Mouse (Mus musculus) liver, postnatal 0 days (tissue): ENCODE measurements at regions not wholly inside any gene's neighbourhood (a gene's known extent, or its start where the extent isn't known, plus 50 kb on each side); places are given as distances from the start of the nearest gene placed in this dataset.
A peak's percentile ranks its signal among the peaks of the same experiment; 100 is the strongest.

Experiments
- CTCF ChIP-seq: sonication (generic); IDR thresholded peaks from 2 replicates; pipeline ENCODE4 v1.5.1; 2016; ENCODE audit warnings: antibody characterized with exemption, low read depth
- EP300 ChIP-seq: IDR thresholded peaks from 2 replicates; pipeline ENCODE4 v1.6.1; 2016; ENCODE audit warnings: antibody characterized with exemption, low read depth, mild to moderate bottlenecking

GRCm38 (mm10) chr7:137549991-137550390, 112.6 kb downstream of the Glrx3 start:
- TF ChIP-seq CTCF = peak; percentile 59
- no peak for TF ChIP-seq EP300
